Mouse (Mus musculus) megakaryocyte progenitor cell, adult 5-6 weeks (primary cell): ENCODE data around the gene Midn. TPM values are rescaled to one million over a fixed set of nuclear protein-coding genes. Genes with fewer than 3 reads are reported as not detected.

Source experiments
- ATAC-seq: replicated peaks from 2 replicates; pipeline ENCODE4 v1.8.0; 2016; ENCODE audit warnings: mild to moderate bottlenecking, moderate TSS enrichment, inconsistent platforms; ENCODE audit not compliant: poor library complexity
- total RNA-seq, 2 experiments: library from RNA; stranded (forward) in 1 of 2; stranded (reverse) in 1 of 2; fragments of 157-497, 149-512 nt in 1 of 2; fragments of 200-1000 nt in 1 of 2; gene quantifications; 2 replicates each; pipeline versions ENCODE4 v1.2.3 to v1.2.4; 2015 to 2017

Gene Midn
- total RNA-seq, 2 experiments from 2014 or later, result 12.7 to 21.4 TPM

DNA sequence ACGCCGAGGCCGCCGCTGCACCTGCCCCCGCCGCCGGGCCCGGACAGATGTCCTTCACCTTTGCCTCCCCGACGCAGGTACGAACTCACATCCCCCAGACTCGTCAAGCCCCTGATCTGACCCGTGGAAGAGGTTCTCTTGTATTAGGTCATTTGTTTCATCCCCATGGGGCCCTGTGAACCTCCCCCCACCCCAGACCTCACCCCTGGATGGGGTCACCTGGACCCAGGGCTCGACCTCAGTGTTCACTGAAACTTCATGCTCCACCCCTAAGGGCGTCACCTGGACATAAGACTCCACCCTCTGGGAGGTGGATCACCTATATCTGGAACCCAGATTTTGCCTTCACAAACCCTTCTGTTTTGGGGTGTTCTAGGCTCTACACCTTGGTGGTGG lies 5.5 kb upstream of the Midn start:
- no peak for ATAC-seq

DNA sequence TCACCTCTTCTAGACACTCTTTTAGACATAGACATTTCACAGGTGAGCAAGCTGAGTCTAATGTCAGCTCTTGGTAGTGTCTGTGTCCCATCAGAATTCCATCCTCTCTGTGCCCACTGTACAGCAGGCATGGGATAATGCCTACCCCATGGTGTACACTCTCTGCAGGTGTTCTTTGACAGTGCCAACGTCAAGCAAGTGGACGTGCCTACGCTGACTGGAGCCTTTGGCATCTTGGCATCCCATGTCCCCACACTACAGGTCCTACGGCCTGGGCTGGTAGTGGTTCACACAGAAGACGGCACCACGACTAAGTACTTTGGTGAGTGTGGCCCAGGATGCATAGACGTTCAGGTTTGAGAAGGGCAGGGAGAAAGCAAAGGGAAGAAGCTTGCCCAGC lies 4.4 kb upstream of the Midn start:
- ATAC-seq, result no peak

DNA sequence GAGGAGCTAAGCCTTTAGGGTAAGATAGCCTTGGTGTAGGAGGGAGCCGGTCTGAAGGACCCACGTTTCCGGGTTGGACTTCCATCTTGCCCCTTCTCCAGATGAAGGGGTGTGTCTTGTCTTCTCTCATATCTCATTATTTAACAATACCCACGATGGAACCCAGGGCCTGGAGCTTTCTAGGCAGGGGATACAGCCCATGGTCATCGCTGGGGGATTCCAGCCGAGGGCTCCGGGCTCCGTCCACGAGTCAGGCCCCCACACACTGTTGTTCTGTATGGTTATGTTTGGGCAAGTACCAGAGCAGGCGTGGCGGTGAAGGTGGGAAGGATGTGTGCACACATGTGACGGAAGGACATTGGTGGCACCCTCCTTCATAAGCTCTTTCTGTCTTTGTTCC lies 3.9 kb upstream of the Midn start:
- ATAC-seq, result no peak

DNA sequence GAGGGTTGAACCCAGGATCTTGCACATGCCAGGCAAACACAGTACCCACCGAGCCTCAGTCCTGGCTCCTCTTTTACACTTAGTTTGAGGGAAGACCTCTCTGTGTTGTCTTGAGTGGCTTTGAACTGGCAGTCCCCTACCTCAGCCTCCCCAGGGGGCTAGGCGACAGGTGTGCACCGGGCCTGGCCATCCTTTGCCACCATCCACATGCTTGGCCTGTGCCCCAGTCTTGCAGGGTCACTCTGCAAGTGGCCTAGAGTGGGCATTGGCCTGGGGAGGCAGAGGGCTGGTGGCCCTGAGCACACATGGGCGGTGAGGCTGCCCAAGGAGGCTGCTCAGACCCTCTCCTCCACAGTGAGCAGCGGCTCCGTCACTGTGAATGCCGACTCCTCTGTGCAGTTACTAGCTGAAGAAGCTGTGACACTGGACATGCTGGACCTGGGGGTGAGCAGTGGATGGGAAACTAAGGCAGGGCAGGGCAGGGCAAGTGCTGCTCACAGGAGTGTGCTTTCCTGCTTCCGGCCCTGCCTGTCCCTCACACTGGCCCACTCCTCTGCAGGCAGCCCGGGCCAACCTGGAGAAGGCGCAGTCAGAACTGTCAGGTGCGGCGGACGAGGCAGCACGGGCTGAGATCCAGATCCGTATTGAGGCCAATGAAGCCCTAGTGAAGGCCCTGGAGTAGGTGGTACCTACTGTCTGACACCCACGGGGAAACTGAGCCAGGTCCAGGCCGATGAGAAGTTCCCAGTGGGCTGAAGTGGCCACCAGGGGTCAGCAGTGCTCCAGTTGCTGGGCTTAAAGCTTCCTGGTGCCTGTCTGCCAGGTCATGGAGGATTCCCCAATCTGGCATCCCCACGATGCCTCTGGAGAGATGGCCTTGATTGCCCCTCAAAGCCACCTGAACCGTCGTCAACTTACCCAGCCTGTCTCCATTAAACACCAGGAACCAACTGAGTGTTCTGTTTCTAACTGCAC lies 2.9 kb upstream of the Midn start:
- no peak for ATAC-seq

DNA sequence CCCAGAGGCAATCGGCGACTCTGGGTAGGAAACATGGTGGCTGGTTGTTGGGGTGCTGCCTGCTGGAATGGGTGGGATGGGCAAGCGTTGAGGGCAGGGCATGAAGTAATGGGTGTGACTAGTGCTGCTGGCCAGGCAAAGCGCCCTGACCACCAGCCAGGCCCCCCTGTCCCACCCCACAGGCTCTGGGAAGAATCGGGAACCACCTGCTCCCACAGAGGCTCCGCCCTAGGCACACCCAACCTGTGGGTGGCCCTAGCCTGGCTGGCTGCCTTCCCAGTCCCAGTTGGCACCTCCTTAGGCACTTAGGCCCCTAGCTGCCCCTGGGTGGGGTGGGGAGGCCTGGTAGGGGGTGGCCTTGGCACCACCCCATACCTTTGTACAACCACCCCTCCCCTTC lies 2.2 kb upstream of the Midn start:
- no peak for ATAC-seq

DNA sequence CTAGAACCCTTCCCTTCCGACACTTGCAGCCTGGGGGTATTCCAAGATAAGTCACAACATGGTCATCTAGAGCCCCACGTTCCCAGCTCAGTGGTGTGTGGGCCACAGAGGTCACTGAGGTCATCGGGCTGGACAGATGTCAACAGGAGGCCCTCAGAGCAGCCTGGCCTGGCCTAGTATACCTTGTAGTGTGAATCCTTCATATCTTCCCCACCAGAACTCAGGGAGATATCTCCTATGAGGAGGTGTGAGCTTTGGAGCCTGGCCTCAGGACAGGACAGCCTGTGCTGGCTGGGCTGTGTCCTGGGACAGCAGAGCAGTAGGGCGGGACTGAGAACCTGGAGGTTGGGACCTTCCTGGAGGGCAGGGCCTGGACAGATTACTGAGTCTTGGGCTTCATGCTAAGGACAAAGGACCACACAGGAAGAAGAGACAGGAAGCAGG lies 1.5 kb upstream of the Midn start:
- ATAC-seq, result no peak

DNA sequence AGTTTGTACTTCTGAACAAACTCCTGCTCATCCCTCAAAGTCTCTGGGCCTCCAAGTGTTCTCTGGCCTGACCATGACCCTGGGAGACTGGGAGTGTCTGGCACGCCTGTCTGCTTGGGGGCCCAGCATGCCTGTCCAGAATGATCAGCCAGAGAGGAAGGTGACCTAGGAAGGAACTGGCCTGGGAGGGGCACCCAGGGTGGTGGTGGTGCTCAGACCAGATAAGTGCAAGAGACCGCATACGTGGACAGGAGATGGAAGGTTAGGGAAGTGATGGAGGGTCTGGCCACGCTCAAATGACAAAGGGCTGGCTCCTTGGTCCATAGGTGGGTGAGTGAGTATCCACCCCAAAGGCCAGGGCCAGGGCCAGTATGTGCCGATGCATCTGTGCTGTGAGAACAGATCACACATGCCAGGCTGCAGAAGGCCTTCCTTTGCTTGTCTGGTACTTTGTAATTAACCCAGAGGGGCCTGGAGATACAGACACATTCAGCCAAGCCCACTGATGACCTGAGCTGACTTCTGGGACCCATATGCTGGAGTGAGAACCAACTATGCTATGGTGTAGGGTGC lies 840 bp upstream of the Midn start:
- no peak for ATAC-seq

DNA sequence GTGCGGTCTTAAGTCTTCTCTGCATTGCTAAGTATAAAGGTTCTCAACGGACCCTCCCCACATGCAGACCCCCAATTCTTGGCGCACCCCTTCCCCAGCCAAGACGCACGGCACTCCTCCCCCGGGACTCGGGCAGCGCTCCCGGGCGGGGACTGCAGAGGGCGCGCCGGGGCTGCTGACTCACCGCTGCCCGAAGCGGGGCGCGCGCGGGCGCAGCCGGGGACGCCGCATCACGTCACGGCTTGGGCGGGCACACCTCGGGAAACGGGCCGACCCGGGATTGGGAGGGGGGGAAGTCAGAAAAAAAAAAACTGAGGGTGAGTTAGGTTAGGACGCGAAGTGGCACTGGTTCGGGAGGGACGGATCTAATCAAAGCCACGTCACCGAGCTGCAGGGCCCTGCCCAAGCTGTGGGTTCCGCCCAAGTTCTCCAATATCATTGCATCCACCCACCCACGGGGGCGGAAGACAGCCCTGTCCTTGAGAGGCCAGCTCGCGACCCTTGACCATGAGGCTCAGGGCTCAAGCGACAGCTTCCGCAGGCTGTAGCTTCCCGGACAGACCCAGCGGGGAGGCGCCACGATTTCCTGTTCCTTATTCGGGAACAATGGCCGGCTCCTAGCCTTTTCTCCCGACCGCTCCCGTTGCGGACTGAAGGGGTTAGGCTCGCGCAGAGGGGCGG lies 678 bp downstream of the Midn start:
- peak; percentile 38 for ATAC-seq

DNA sequence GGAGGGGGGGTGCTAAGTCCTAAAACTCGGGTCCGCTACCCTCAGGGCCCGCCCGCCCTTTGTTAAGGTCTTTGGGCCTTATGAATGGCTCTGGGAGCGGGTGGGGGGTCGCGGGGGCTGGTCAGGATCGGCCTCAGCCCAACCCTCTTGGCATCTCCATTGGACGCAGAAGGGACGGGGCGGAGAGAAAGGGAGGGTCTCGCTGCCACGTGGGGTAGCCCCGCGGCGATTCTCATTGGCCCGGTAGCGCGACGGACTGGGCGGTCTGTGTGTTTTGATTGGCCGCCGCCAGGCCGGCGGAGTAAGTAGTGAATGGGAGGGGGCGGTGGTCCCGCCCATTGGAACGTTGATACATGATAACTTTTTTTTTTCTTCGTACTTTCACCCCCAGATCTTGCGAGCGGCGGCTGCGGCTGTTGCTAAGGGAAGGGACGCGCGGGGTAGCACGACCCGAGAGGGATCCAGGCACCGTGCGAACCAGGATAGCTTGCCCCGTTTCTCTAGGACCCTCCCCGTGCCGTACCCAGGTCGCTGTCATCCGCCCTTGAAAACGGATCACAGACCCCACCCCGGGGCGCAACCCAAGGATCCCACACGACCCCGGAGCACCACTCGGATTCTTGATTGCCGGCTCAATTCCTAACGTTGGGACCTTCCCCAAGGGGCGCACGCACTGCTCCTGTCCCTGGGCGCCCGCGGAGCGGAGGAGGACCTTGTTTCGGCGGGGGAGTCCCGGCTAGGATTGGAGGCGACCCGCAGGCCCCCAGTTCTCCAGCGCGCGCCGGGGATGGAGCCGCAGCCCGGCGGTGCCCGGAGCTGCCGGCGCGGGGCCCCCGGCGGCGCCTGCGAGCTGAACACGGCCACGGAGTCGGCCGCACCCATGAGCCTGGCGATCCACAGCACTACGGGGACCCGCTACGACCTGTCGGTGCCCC lies 1.5 kb downstream of the Midn start:
- ATAC-seq, result peak; percentile 58

DNA sequence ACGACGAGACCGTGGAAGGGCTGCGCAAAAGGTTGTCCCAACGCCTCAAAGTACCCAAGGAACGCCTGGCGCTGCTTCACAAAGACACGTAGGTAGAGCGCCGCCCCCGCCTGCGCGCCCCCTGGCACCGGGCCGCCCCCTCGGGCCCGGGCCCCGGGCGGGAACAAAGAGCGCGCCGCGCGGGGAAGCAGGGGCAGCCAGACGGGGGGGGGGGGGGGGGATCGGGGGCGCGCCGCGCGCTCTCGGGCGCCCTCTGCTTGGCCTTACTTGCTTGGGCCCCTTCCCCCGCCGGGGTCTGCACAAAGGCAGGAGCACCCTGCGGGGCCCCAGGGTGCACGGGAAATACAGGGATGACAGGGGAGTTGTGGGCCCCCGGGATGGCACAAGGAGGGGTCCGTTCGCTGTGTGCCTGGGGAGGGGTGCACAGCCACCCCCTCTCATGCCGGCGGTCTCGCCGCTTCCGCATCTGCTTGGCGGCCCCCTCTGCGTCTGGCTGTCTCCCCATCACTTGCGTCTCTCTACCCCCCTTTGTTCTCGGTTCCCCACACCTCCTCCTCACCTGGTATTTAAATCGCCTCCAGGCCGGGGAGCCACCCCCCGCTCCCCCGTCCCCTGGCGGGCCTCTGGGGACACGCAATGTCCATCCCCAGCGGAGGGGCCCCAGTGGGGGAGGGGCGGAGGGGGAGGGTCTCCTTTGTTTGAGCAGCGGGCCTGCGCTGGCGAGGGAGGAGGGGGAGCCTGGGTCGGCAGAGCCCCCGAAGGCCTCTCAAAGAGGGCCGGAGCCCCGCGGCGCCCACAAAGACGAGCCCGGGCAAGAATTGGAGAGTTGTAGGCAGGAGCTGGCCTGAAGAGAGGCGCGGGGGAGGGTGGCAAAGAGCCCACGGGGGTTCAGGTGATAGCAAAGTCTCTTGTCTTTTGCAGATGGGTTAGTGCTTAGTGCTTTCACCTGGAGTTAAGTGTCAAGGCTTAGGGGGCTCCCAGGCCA lies 2.4 kb downstream of the Midn start:
- no peak for ATAC-seq

DNA sequence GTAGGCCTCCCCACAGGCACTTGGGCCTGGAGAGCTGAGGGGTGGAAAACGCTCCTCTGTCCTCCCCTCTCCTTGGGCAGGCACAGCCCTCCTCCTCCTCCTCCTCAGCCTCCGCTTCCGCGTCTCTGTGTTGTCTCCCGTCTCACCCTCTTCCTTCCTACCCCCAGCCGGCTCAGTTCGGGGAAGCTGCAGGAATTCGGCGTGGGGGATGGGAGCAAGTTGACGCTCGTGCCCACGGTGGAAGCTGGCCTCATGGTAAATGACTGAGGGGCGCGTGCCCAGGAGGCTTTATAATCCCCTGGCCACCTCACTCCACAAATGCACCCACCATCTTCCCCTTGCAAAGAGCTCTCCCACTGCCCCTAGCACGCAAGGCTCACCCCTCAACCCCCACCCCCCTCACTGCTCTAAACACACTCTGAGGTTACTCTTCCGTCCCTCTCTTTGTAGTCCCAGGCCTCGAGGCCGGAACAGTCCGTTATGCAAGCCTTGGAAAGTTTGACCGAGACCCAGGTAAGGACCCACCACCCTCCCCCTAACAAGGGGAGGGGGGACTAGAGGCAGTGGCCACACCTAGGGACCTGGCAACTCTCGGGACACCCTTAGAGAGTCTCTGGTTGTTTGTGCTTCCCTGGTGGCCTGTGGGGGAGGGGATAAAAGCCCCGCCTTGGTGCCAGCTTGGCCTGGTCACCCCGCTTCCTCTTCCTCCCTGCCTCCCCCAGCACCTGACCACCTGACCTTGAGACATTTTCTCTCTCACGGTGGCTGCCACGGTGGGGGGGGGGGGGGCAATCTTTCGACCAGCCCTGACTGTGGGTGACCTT lies 3.4 kb downstream of the Midn start:
- ATAC-seq, result no peak

DNA sequence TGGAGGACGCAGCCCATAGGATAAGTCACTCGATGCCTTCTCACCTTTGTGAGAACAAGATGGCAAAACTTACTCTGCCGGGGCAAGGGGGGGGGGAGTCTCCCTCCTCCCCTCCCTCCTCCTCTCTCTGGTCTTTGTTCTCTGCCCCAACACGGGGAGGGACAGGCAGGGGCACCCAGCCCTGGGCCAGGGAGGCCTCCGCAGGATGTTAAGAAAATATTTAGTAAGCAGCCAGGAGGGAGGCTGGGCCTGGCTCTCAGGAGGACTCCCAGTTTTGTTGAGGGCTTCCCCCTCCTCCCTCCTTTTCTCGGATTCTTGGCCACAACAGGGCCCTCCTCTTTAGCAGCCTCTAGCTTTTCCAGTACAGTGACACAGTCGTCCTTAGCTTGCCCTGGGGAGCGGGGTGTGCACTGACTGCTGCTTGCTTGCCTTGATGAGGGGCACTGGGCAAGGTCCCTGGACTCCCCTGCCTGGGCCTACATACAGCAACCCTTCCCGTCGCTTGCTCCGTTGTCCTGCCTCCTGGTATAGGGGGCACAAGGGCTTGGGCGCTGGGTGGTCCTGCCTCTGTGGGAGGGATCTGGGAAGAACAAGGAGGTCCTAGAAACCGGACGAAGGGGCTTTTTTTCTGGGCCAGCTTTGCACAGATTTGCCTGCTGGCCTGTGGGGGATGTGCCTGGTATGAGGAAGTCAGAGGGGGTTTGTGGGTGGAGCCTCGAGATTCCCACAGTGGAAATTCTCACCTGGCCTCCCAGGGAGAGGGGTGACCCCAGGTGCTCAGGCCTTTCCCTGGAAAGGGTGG lies 4.2 kb downstream of the Midn start:
- ATAC-seq, result no peak

DNA sequence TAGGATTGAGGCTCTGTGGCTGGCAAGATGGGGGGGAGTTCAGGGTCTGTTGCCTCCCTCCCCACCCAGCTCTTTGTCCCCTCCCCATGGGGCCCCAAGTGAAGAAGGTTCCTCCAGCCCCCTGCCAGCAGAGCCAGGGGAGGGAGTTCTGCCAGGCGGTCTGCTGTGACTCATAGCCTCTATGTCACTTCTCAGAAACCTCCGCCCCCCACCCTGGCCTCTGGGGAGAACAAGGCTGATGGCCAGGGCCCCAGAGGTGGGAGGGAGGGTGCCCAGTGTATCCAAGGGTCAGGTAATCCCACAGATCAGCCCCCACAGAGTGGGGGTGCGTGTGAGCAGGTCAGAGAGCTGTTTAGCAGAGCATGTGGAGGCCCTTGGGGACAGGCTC lies 4.8 kb downstream of the Midn start:
- no peak for ATAC-seq

DNA sequence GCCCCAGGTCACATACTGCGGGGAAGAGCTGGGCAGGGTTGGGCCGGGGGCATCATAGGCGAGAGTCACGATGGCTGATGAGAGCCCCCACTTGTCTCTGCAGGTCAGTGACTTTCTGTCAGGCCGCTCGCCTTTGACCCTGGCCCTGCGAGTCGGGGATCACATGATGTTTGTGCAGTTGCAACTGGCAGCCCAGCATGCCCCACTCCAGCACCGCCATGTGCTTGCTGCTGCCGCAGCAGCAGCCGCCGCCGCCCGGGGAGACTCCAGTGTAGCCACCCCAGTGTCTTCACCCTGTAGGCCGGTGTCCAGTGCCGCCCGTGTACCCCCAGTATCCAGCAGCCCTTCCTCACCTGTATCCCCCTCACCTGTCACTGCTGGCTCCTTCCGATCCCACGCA lies 5.6 kb downstream of the Midn start:
- ATAC-seq, result no peak

DNA sequence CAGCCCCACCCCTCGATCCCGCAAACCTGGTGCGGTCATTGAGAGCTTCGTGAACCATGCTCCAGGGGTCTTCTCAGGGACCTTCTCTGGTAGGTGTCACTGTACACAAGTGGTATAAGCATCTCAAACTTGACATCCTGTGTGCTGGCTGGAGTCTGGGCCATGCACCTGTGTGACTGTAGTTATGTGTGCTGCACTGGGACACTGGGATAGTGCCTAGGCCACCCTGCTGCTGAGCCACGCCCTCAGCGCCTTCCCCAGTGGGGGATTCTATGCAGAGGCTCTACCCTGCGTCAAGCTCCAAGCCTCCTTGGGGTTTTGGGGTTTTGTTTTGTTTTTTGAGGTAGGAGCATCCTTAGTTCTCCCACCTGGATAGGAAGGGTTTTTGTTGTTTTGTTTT lies 6.3 kb downstream of the Midn start:
- ATAC-seq, result no peak

DNA sequence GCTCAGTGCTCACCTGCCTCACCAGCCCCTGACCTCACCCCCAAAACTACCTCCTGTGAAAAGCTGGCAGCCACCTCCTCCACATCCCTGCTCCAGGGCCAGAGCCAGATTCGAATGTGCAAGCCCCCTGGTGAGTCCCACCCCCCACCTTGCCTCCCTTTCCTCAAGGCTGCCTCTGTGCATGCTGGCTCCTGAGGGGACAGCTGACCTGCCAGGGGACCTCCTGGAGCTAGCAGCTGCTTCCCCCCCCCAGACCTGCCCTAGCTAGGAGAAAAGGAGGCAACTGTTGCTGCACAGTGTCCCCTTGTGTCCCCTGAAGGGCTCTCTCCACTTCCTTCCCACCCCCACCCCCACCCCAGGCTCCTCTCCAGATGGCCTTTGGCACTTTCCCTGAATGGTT lies 7.2 kb downstream of the Midn start:
- no peak for ATAC-seq

DNA sequence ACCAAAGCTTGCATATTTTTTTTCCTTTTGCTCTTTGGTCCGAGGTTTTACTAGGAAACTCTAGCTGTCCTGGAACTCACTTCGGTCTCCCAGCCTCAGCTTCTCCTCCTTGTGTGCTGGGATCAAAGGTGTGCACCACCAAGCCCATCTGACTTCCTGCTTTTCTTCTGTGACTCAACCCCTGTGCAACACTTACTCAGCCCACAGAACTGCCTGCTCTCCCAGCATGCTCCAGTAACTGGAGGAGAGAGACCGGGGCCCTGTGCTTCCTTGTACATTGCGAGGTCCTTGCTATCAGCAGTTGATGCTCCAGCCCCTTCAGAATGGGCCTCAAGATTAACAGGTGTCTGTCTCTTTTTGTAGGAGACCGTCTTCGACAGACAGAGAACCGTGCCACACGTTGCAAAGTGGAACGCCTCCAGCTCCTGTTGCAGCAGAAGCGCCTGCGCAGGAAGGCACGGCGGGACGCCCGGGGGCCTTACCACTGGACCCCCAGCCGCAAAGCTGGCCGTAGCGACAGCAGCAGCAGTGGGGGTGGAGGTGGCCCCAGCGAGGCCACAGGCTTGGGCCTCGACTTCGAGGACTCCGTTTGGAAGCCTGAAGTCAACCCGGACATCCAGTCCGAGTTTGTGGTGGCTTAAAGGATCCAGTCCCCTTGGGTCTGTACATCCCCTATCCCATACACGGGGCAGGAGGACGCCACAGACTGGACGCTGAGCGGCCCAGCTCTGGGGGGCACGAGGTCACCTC lies 8.1 kb downstream of the Midn start:
- ATAC-seq, result no peak
